Mouse (Mus musculus) bone marrow macrophage, adult 2 months (primary cell): ENCODE measurements around the gene Nlrp3.

Experiments used
- CTCF ChIP-seq: IDR thresholded peaks from 2 replicates; pipeline ENCODE4 v1.5.1; 2012; ENCODE audit warnings: low read depth, mild to moderate bottlenecking, low read length, moderate library complexity
- POLR2A ChIP-seq: IDR thresholded peaks from 2 replicates; pipeline ENCODE4 v1.6.1; 2012; ENCODE audit warnings: mild to moderate bottlenecking, low read depth, low read length, borderline replicate concordance

DNA sequence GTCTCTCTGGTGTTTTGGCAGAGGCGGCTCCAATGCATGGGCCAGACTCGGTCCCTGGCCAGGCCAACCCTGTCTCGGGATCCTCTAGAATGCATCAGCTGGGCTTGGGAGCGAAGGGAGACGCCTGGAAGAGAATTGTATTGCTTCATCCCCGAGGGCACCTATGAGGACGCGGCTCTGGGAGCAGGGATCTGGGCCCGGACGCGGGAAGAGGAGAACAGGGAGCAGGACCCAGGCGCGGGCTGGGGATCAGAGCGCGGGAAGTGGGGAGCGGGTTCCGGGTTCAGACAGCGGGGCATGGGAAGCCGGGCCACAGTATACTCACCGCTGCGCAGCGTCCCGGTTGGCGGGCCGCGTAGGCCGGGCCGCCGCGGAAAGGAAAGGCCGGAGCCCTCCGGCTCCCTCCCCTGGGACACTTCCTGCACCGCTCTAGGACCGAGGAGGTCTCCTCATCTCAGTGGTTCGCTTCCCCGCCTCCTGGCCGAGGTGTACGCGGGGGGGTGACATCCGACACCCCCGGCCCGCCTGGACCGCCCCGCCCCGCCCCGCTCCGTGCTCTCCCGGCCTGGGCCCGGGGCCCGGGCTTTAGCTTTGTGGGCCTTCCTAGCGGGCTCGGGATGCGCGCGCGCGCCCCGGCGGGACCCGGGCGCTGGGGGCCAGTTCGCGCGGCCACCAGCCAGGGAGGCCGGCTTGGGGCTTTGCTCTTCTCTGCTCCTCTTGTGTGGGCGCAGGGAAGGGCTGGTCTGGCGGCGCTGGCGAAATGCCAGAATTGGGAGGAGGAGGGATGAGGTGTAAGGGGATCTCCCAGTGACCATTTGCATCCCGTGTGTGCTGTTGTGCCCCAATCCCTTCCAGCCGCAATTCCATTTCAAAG lies 35.3 kb upstream of the Nlrp3 start:
- TF ChIP-seq POLR2A (no peak), CTCF (no peak)
